Mouse (Mus musculus): ENCODE measurements around the gene Pagr1b. TPM values are rescaled to one million over a fixed set of nuclear protein-coding genes. Genes with fewer than 3 reads are reported as not detected.

Pagr1b gene
- polyA plus RNA-seq, 1 experiment from 2014 or later, result not detected

GRCm38 (mm10) chr7:127011717-127012116, 4.6 kb downstream of the Pagr1b start:
- Histone ChIP-seq H3K4me1 (replicated peaks; ENCODE audit: control insufficient read depth, insufficient read depth, low read length) (peaks cover 7% of the 10 kb centered on the region), H3K9me3 (ENCODE audit: control insufficient read depth, low read length) (no peaks in the 10 kb centered on the region), H3K4me2 (replicated peaks; ENCODE audit: low read depth, low read length) (no peak overlapping the region), H3K9ac (ENCODE audit: low read depth, low read length) (no peak overlapping the region), H3K27ac (ENCODE audit: low read depth, low read length) (no peak overlapping the region), H3K36me3 (ENCODE audit: control insufficient read depth, insufficient read depth, low read length) (0 out of 2 replicates have a peak, but pooled peaks cover 4% of the 10 kb centered on the region), H3K27me3 (ENCODE audit: control insufficient read depth, insufficient read depth, low read length) (no peaks in the 10 kb centered on the region), H3K4me3 (ENCODE audit: low read depth, low read length) (no peak overlapping the region)
- no peak for DNase-seq (ENCODE audit: low spot score)
- WGBS, result 72% methylated on average over 2 of the region's 2 CpGs
- no peak for ATAC-seq (ENCODE audit: low FRiP score)

DNA sequence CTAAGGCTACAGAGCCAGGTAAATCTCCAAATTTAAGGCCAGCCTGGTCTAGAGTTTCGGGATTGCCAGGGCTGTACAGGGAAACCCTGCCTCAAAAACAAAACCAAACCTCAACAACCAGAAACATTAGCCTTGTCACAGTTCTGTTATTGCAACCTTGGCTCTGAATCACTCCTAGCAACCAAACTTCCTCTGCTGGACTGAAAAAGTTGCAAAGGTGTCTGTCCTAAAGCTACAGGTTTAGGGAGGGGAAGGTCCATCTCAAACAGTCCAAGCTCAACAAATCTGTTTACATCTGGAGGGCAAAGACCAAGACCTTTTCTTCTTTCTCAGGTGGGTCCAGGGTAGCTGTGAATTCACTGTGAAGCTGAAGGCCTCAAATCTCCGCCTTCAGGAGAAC, 5.2 kb downstream of the Pagr1b start:
- no peak overlapping the region for H3K27ac ChIP-seq (ENCODE audit: low read depth, low read length)
- 91% methylated on average over 2 of the region's 2 CpGs for WGBS

GRCm38 (mm10) chr7:127009307-127010085, 6.8 kb downstream of the Pagr1b start:
- Histone ChIP-seq H3K9me3 (ENCODE audit: control insufficient read depth, low read length) (no peaks in the 10 kb centered on the region), H3K4me3 (ENCODE audit: low read depth, low read length) (no peak overlapping the region), H3K9ac (ENCODE audit: low read depth, low read length) (no peak overlapping the region), H3K27me3 (ENCODE audit: control insufficient read depth, insufficient read depth, low read length) (no peaks in the 10 kb centered on the region), H3K4me2 (replicated peaks; ENCODE audit: low read depth, low read length) (no peak overlapping the region), H3K36me3 (ENCODE audit: control insufficient read depth, insufficient read depth, low read length) (0 out of 2 replicates have a peak, but pooled peaks cover 4% of the 10 kb centered on the region), H3K4me1 (replicated peaks; ENCODE audit: control insufficient read depth, insufficient read depth, low read length) (no peaks in the 10 kb centered on the region), H3K27ac (ENCODE audit: low read depth, low read length) (0 out of 2 replicates have a peak overlapping the region, but pooled peaks have one; percentile 67)
- ATAC-seq (ENCODE audit: low FRiP score) (no peak), DNase-seq (ENCODE audit: low spot score) (no peak)
- 87% methylated on average over 17 of the region's 17 CpGs for WGBS

More for the DNA sequence above, 5.2 kb downstream of the Pagr1b start:
- DNase-seq (ENCODE audit: low spot score), result no peak
- Histone ChIP-seq H3K4me2 (replicated peaks; ENCODE audit: low read depth, low read length) (no peak overlapping the region), H3K4me3 (ENCODE audit: low read depth, low read length) (no peak overlapping the region), H3K36me3 (ENCODE audit: control insufficient read depth, insufficient read depth, low read length) (0 out of 2 replicates have a peak, but pooled peaks cover 4% of the 10 kb centered on the region), H3K27me3 (ENCODE audit: control insufficient read depth, insufficient read depth, low read length) (no peaks in the 10 kb centered on the region), H3K9me3 (ENCODE audit: control insufficient read depth, low read length) (no peaks in the 10 kb centered on the region), H3K9ac (ENCODE audit: low read depth, low read length) (no peak overlapping the region), H3K4me1 (replicated peaks; ENCODE audit: control insufficient read depth, insufficient read depth, low read length) (peaks cover 6% of the 10 kb centered on the region)
- ATAC-seq (ENCODE audit: low FRiP score), result no peak

GRCm38 (mm10) chr7:127008239-127009019, 7.9 kb downstream of the Pagr1b start:
- H3K36me3 ChIP-seq (ENCODE audit: control insufficient read depth, insufficient read depth, low read length), result 0 out of 2 replicates have a peak, but pooled peaks cover 2% of the 10 kb centered on the region
- ATAC-seq (ENCODE audit: low FRiP score), result peak; percentile 56; the same call in 1 of the 2 replicates
- H3K27ac ChIP-seq (ENCODE audit: low read depth, low read length), result peak overlapping the region; percentile 67
- no peak overlapping the region for H3K4me3 ChIP-seq (ENCODE audit: low read depth, low read length)
- no peaks in the 10 kb centered on the region for H3K9me3 ChIP-seq (ENCODE audit: control insufficient read depth, low read length)
- no peak overlapping the region for H3K4me2 ChIP-seq (replicated peaks; ENCODE audit: low read depth, low read length)
- H3K27me3 ChIP-seq (ENCODE audit: control insufficient read depth, insufficient read depth, low read length), result no peaks in the 10 kb centered on the region
- DNase-seq (ENCODE audit: low spot score), result no peak
- 70% methylated on average over 9 of the region's 9 CpGs for WGBS
- H3K4me1 ChIP-seq (replicated peaks; ENCODE audit: control insufficient read depth, insufficient read depth, low read length), result no peaks in the 10 kb centered on the region
- H3K9ac ChIP-seq (ENCODE audit: low read depth, low read length), result no peak overlapping the region

GRCm38 (mm10) chr7:127007313-127008024, 8.8 kb downstream of the Pagr1b start:
- Histone ChIP-seq H3K4me3 (ENCODE audit: low read depth, low read length) (no peak overlapping the region), H3K27ac (ENCODE audit: low read depth, low read length) (no peak overlapping the region), H3K36me3 (ENCODE audit: control insufficient read depth, insufficient read depth, low read length) (no peaks in the 10 kb centered on the region), H3K9me3 (ENCODE audit: control insufficient read depth, low read length) (no peaks in the 10 kb centered on the region), H3K4me1 (replicated peaks; ENCODE audit: control insufficient read depth, insufficient read depth, low read length) (no peaks in the 10 kb centered on the region), H3K9ac (ENCODE audit: low read depth, low read length) (no peak overlapping the region), H3K27me3 (ENCODE audit: control insufficient read depth, insufficient read depth, low read length) (no peaks in the 10 kb centered on the region), H3K4me2 (replicated peaks; ENCODE audit: low read depth, low read length) (no peak overlapping the region)
- ATAC-seq (ENCODE audit: low FRiP score) (no peak), DNase-seq (ENCODE audit: low spot score) (no peak)
- 83% methylated on average over 6 of the region's 6 CpGs for whole genome bisulfite sequencing

DNA sequence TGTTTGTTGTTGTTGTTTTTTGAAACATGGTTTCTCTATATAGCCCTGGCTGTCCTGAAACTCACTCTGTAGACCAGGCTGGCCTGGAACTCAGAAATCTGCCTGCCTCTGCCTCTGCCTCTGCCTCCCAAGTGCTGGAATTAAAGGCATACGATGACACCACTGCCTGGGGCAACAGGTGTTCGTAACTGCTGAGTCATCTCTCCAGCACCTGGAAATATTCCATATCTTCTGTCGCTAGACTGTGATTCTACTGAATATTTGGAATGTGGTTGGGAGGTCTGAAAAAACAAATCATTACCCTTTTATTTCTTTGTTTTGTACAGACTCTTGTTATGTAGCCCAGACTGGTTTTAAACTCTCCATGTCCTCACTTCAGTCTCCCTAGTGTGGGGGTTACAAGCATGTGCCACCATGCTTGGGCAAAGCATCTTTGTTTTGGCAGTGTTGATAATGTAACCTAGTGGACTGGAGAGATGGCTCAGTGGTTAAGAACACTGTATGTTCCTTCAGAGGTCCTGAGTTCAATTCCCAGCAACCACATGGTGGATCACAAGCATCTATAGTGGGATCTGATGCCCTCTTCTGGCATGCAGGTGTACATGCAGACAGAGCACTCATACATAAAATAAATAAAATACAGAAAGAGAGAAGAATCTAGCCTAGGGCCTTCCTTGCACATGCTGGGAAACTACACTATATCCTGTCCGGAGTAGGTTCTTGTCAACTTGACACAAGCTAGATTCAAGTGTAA, 12.0 kb downstream of the Pagr1b start:
- H3K4me2 ChIP-seq (replicated peaks; ENCODE audit: low read depth, low read length), result no peak overlapping the region
- no peaks in the 10 kb centered on the region for H3K9me3 ChIP-seq (ENCODE audit: control insufficient read depth, low read length)
- no peak overlapping the region for H3K4me3 ChIP-seq (ENCODE audit: low read depth, low read length)
- no peak overlapping the region for H3K9ac ChIP-seq (ENCODE audit: low read depth, low read length)
- no peaks in the 10 kb centered on the region for H3K36me3 ChIP-seq (ENCODE audit: control insufficient read depth, insufficient read depth, low read length)
- no peaks in the 10 kb centered on the region for H3K4me1 ChIP-seq (replicated peaks; ENCODE audit: control insufficient read depth, insufficient read depth, low read length)
- WGBS, result 85% methylated on average over 4 of the region's 4 CpGs
- no peak overlapping the region for H3K27ac ChIP-seq (ENCODE audit: low read depth, low read length)
- no peak for DNase-seq (ENCODE audit: low spot score)
- ATAC-seq (ENCODE audit: low FRiP score), result no peak
- no peaks in the 10 kb centered on the region for H3K27me3 ChIP-seq (ENCODE audit: control insufficient read depth, insufficient read depth, low read length)

DNA sequence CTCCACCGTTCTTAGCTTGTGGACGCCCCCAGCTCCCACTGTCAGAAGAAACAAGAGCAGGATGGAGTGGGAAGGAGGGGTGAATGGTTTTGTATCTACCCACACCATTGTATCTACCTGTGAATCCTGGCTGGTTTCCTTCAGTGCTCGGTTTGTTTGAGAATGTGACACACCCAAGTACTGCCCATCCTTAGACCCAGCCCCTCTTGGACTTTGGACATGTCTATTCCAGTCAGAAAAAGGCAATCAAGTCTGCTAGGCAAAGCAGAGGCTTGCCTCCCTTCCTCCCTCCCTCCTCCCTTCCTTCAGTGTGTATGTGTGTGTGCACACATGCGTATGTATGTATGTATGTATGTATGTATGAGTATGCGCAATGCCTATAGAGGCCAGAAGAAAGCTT, 12.7 kb downstream of the Pagr1b start:
- H3K36me3 ChIP-seq (ENCODE audit: control insufficient read depth, insufficient read depth, low read length), result no peaks in the 10 kb centered on the region
- no peak overlapping the region for H3K4me2 ChIP-seq (replicated peaks; ENCODE audit: low read depth, low read length)
- H3K4me1 ChIP-seq (replicated peaks; ENCODE audit: control insufficient read depth, insufficient read depth, low read length), result no peaks in the 10 kb centered on the region
- DNase-seq (ENCODE audit: low spot score), result no peak
- H3K9me3 ChIP-seq (ENCODE audit: control insufficient read depth, low read length), result no peaks in the 10 kb centered on the region
- no peak overlapping the region for H3K9ac ChIP-seq (ENCODE audit: low read depth, low read length)
- H3K27ac ChIP-seq (ENCODE audit: low read depth, low read length), result no peak overlapping the region
- no peak overlapping the region for H3K4me3 ChIP-seq (ENCODE audit: low read depth, low read length)
- 95% methylated on average over 5 of the region's 5 CpGs for WGBS
- ATAC-seq (ENCODE audit: low FRiP score), result no peak
- H3K27me3 ChIP-seq (ENCODE audit: control insufficient read depth, insufficient read depth, low read length), result no peaks in the 10 kb centered on the region

DNA sequence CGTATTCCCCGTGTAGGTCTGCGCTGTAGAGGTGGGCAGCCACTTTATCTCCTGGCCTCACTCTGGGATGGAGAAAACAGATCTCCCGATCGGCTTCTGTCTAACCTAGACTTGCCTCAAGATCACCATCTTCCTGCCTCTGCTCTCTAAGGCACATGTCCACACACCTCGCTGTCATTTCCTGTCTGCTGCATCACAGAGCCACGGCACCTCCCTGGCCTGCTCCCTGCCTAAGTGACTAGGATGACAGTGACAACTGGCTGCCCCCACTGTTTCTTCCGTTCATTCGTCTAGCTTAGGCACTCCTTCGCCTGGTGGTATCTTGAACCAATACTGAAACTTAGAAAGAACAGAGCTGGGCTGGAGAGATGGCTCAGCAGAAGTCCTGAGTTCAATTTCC, 16.7 kb downstream of the Pagr1b start:
- H3K27ac ChIP-seq (ENCODE audit: low read depth, low read length), result no peak overlapping the region
- no peaks in the 10 kb centered on the region for H3K4me1 ChIP-seq (replicated peaks; ENCODE audit: control insufficient read depth, insufficient read depth, low read length)
- H3K36me3 ChIP-seq (ENCODE audit: control insufficient read depth, insufficient read depth, low read length), result no peaks in the 10 kb centered on the region
- WGBS, result 86% methylated on average over 10 of the region's 10 CpGs
- H3K27me3 ChIP-seq (ENCODE audit: control insufficient read depth, insufficient read depth, low read length), result no peaks in the 10 kb centered on the region
- ATAC-seq (ENCODE audit: low FRiP score) (no peak), DNase-seq (ENCODE audit: low spot score) (no peak)
- no peak overlapping the region for H3K4me2 ChIP-seq (replicated peaks; ENCODE audit: low read depth, low read length)
- no peak overlapping the region for H3K4me3 ChIP-seq (ENCODE audit: low read depth, low read length)
- no peak overlapping the region for H3K9ac ChIP-seq (ENCODE audit: low read depth, low read length)
- no peaks in the 10 kb centered on the region for H3K9me3 ChIP-seq (ENCODE audit: control insufficient read depth, low read length)
